Mouse (Mus musculus): ENCODE measurements at regions not wholly inside any gene's neighbourhood (a gene's known extent, or its start where the extent isn't known, plus 50 kb on each side); places are given as distances from the start of the nearest gene placed in this dataset.

GRCm38 (mm10) chr1:73190832-73191231 lies 175.1 kb upstream of the Tnp1 start:
- no peak for DNase-seq

DNA sequence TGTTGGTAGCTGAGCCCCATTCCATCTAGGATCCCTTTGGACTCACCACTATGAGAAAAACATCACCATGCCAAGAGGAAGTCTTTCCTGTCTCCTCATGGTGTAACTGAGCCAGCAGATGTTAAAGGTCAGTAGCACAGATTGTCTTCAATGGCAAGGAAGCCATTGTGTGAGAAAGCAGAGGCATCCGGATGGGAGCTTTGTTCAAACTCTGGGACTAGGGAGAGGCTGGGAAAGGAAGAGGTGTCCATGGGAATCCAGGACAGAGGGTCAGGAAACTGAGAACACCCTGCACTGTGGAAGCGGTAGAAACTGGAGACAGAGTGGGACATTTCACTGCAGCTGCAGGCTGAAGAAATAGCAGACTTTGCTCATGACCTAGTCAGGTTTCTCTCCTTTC lies 173.1 kb upstream of the Tnp1 start:
- no peak for DNase-seq

GRCm38 (mm10) chr1:73184477-73184876 lies 168.8 kb upstream of the Tnp1 start:
- no peak for DNase-seq

DNA sequence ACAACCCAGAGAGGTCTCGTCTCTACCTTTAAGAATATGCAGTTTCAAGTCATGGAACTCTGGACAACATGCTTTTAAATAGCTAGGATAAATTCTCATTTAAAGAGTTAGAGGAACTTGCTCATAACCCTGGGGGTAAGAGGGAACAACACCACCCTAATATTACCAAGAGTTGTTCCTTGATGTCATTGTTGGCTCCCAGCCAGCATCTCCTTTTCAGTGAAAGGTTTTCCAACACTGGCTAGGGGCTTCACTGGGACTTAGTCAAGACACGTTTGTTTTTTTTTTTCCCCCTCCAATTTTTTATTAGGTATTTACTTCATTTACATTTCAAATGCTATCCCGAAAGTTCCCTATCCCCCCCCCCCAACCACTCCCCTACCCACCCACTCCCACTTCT lies 163.1 kb upstream of the Tnp1 start:
- peak in 1 of 2 experiments; percentile 13 for DNase-seq

GRCm38 (mm10) chr1:73177076-73177475 lies 161.4 kb upstream of the Tnp1 start:
- DNase-seq, result no peak

DNA sequence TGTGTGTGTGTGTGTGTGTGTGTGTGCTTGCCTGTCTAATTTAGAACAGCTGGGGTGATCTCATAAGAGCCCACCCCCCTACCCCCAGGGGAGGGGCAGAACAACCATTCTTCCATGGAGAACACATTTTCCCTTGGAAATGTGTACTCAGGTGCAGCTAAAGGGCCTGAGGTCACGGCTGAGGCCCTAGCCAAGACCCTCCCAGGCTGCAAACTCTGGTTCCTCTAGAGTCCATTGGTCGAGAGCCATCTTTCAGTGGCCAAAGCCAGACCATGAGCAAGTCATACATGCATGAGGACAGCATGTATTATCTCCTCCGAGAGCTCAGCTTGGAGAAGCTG lies 154.9 kb upstream of the Tnp1 start:
- no peak for DNase-seq

DNA sequence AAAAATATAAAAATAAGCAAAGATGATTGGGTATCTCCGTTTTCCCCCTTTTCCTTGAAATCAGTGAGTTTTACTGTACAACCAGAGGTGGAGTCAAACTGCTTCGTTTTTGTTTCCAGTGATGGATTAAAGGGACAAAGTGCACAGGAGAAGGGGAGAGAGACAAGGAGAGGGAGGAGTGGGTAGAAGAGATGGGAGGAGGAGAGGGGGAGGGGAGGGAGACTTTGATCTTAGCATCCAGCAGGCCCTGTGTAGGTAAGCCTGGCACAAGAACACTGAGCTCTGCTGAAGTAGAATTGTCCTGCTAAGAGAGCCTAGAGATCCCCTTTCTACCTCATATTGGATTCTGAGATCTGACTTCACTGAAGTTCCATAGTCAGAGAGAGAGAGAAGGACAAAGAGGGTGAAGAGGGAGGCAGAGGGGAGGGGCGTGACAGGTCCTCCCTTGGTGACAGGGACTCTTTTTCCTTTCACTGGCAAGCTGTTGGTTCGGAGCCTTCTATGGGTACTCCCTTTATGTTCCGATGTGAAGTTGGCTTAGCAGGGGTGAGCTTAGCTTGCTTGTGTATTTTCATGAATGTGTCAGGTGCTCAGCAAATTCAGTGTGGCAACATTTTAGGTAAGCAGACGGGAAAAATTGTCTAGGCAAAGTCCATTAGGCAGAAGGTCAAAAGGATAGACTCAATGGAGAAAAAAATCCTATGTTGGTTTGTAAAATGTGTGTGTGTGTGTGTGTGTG lies 154.4 kb upstream of the Tnp1 start:
- DNase-seq, result no peak

DNA sequence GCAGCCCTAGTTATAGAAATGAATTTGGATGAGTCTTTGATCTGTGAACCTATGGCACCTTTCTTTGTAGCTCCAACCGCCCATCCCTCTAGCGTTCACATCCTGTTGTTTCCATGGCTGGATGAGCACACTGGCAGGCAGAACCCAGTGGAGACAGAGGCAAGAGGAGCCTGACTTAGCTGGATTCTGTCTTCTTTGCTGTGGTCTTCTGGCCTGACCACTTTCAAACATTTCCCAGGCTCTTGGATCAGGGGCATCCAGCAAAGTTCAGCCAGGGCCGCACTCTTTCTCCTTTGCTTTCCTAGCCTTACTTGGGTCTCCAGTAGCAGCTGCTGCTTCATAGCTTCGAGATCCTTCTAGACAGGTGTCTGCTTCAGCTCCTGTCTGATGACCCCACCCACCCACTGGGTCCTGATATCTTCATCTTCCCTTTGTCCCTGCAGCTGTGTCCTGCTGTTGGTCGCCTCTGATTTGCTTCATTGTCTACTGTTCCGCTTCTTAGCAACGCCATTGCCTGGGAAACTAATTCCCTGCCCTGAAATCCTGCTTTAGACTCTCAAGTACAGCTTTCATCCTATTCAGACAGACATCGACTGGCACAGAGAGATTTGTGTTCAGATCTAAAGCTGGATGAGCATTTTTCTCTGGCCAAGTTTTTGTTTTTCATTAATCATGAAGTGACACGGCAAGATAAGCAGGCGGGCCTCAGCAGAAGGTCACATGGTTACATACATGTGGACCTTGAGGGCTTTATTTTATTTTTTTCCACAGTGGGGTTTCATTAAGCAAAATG lies 153.6 kb upstream of the Tnp1 start:
- DNase-seq, result no peak

GRCm38 (mm10) chr1:73160199-73160598 lies 144.5 kb upstream of the Tnp1 start:
- no peak for DNase-seq

DNA sequence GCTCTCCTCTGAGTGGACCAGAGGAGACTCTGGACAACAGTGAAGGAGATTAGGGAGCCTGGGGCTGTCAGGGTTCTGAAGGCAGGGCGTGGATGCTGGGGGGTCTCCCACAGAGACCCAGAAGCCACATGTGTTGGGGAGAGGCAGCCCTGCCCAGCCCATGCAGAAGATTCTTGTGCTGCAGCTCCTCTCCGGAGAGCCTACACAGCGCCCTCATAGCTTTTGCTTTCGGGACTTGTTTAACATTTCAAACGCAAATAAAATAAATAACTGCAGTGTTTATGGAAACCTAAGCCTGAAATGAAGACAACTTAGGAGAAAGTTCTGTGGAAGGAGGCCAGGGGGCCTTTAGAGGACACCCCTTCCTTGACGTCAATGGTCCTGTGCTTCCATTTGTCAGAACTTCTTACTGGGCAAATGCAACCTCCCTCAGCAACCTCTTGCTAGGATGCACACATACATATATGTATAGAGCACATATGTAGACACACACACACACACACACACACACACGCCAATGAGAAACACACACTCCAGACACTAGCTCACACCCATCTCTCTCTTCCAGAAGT lies 143.8 kb upstream of the Tnp1 start:
- DNase-seq, result no peak

DNA sequence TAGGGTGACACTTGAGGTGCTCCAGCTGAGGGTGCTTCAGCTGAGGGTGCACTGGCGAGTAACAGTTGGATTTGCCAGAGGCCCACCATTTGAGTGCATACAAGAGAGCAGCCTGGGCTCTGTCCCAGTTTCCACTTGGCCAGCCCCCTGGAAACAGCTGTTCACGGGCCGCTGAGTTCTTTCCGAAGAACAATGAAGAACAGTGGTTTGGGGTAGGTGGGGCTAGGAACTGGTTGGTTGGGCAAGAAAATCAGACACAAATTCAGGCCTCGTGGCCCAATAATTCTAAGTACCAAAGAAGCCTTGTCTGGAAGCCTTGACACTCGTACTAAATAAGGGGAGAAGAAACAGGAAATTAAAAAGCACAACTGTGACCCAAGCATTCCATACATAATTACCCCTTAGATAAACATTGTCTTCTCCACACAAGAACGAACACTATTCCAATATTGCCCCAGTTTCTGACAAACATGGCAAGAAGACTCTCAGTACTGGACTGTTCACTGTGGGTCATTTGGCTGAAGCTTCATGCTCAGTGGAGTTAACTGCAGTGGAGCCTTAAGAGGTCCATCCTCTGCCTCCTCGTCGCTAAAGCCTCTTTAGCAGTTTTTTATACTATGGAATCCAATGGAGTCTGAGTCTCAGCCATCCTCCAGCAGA lies 137.9 kb upstream of the Tnp1 start:
- no peak for DNase-seq

DNA sequence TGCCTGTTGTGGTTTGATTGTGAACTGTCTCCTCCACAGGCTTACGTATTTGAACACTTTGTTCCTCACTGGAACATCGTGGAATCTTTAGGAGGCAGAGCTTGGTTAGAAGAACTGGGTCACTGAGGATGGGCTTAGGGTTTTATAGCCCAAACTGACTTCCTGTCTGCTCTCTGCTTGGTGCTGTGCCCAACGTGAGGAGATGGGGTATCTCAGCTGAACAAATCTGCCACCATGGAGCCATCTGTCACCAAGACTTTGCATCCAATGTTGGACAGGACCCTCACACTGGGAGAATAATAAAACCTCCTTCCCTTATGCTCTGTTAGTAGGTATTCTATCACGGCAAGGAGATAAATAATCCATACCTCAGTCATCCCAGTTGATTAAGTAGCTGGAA lies 134.2 kb upstream of the Tnp1 start:
- peak; percentile 65 to 68 for DNase-seq

GRCm38 (mm10) chr1:73142845-73143244 lies 127.1 kb upstream of the Tnp1 start:
- DNase-seq, result no peak

DNA sequence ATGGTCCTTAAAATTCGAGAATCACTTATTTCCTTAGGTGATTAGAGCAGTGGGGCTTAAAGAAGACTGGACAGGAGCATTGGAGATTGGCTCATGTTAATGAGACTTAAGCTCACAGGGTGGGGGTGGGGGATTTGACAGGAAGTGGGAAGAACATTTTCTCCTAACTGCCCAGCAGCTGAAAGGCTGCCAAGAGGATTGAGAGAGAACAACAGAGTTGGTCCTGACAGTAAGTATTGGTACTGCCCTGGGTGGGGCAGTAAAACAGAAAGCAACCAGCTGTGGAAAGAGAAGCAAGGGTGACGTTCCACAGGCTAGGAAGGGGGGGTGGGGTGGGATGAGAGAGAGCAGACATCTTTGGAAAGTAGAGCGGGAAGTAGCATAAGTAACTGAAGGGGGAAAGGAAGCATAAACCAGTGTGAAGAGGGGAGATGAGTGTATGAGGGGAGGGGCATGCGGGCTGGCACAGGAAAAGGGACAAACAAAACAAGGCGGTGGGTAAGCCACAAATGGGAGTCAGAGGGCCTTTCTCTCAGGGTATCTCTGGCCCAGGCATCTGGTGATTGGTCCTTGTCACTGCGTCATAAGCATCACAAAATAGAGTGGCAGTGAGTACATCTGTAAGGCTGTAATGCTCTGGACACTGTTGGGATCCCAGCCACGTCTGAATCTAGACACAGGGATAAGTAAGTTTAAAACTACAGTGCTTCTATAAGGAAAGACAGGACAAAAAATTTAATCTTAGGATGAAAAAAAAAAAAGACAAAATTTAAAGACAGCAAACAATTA lies 125.0 kb upstream of the Tnp1 start:
- no peak for DNase-seq

GRCm38 (mm10) chr1:73130215-73130861 lies 114.6 kb upstream of the Tnp1 start:
- DNase-seq, result no peak

GRCm38 (mm10) chr1:73123012-73123411 lies 107.3 kb upstream of the Tnp1 start:
- no peak for DNase-seq

DNA sequence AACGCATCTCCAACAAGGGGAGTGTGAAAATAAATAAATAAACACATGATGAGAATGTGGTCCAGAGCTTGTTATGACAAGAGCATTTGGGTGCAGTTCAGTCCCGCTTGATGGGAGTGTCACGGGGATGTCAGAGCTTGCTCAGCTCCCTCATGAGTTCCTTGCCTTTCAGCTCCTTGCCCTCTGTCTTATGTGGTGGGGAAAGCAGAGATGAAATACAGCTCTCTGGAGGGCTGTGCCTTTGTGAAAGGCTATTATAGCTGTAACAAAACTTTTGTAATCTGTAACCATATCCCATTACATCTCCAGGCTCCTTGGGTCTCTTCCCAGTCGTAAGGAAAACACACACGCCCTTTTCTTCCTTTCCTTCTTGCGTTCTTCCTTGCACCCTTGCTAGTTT lies 103.0 kb upstream of the Tnp1 start:
- DNase-seq, result no peak

DNA sequence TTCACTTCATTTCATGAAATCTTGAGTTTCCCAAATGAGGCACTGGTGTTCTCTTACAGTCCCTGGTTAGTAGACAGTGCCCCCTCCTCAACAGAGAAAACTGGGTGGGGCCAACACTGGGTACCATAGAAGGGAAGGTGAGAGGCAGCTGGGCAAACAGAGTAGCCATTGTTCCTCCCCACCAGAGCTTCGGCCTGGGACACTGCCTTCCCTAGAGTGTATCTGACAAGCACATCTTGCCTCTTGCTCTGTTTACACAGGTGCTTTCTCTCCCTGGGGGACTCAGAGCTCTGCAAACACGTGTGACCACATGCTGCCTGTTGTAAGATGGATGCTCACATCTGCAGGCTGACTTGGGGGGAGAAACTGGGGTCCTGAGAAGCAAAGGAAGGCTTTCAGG lies 100.8 kb upstream of the Tnp1 start:
- no peak for DNase-seq

- DNase-seq, result no peak
Measured at GRCm38 (mm10) chr1:73115854-73116253, 100.1 kb upstream of the Tnp1 start.

DNA sequence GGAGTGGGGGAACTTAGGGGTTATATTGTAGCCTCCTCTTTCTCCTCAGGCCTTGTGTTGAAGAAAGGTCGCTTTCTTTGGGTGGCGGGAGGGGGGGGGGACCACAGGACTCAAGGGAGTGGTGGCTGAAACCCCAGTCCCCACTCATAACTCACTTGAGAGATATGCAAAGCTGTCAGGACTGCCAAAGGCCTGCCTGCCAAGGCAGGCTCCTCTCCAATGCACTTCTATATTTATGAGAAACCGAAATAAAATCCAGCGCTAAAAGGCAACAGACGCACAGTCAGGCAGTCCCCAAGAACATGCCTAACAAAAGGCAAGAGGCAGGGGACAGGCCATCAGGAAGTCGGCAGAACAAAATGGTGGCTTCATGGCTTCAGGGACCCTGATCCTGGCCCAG lies 97.4 kb upstream of the Tnp1 start:
- no peak for DNase-seq

DNA sequence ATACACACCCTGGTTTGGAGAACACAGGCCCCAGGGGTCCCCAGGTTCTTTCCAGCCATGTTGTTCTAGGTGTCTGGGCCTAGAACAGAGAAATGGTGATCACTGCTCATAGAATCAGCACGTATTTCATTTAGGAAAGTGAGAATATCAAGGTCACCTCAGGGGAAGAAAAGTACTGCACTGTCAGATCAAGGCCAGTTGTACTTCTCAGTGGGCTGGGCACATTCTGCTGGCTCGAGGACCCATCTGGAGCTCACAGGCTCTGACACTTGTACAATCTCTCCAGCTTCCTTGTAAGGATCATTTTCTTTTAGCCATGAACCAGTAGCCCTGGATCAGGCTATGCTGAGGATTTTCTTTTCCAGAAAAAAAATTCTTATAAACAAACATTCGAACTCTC lies 97.0 kb upstream of the Tnp1 start:
- DNase-seq, result no peak

- DNase-seq, result peak in 1 of 2 experiments; percentile 12
Measured at GRCm38 (mm10) chr1:73111911-73112310, 96.2 kb upstream of the Tnp1 start.

Measured in cerebellum, postnatal 14 days (tissue).